Mouse (Mus musculus) heart, postnatal 0 days (tissue): Measurements from ENCODE around the gene 4930568D16Rik.

ENCODE experiments used
- CTCF ChIP-seq: IDR thresholded peaks from 2 replicates; pipeline ENCODE4 v1.5.1; 2016; ENCODE audit warnings: antibody characterized with exemption, control low read depth, low read depth
- EP300 ChIP-seq: IDR thresholded peaks from 2 replicates; pipeline ENCODE4 v1.6.1; 2016; ENCODE audit warnings: antibody characterized with exemption, low read depth

GRCm38 (mm10) chr2:35314300-35314699, 53.2 kb downstream of the 4930568D16Rik start:
- TF ChIP-seq CTCF (no peak), EP300 (no peak)
